Mouse (Mus musculus): ENCODE measurements around the gene Flvcr2. TPM values are rescaled to one million over a fixed set of nuclear protein-coding genes. Genes with fewer than 3 reads are reported as not detected.

Flvcr2 gene
- polyA plus RNA-seq, 1 experiment from 2014 or later, result 6.3 TPM

DNA sequence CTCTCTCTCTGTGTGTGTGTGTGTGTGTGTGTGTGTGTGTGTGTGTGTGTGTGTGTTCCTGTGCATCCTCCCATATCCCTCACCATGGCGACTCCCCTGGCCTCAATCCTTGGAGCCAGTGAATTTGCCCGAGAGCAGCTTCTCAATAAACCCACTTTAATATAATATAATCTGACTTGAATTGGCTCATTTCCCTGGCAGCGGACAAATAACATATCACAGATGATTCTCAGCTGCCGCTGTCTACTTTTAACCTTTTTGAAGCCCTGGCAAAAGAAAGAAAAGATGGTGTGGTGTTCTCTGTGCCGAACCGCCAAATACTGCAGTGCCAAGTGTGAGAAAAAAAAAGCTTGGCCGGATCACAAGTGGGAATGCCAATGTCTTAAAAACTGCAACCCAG is 18.2 kb upstream of the Flvcr2 start:
- WGBS, result 63% methylated on average over 7 of the region's 7 CpGs
- Histone ChIP-seq H3K36me3 (ENCODE audit: control insufficient read depth, insufficient read depth, low read length) (no peaks in the 10 kb centered on the region), H3K4me3 (ENCODE audit: low read length) (no peak overlapping the region), H3K27me3 (replicated peaks; ENCODE audit: control insufficient read depth, insufficient read depth, low read length) (no peaks in the 10 kb centered on the region), H3K4me2 (ENCODE audit: low read length) (no peak overlapping the region), H3K9ac (ENCODE audit: low read depth, low read length) (no peak overlapping the region), H3K9me3 (ENCODE audit: control insufficient read depth, low read length) (no peaks in the 10 kb centered on the region), H3K27ac (ENCODE audit: low read depth, low read length) (no peak overlapping the region), H3K4me1 (ENCODE audit: control insufficient read depth, insufficient read depth, low read depth, low read length) (no peaks in the 10 kb centered on the region)
- no peak for ATAC-seq

DNA sequence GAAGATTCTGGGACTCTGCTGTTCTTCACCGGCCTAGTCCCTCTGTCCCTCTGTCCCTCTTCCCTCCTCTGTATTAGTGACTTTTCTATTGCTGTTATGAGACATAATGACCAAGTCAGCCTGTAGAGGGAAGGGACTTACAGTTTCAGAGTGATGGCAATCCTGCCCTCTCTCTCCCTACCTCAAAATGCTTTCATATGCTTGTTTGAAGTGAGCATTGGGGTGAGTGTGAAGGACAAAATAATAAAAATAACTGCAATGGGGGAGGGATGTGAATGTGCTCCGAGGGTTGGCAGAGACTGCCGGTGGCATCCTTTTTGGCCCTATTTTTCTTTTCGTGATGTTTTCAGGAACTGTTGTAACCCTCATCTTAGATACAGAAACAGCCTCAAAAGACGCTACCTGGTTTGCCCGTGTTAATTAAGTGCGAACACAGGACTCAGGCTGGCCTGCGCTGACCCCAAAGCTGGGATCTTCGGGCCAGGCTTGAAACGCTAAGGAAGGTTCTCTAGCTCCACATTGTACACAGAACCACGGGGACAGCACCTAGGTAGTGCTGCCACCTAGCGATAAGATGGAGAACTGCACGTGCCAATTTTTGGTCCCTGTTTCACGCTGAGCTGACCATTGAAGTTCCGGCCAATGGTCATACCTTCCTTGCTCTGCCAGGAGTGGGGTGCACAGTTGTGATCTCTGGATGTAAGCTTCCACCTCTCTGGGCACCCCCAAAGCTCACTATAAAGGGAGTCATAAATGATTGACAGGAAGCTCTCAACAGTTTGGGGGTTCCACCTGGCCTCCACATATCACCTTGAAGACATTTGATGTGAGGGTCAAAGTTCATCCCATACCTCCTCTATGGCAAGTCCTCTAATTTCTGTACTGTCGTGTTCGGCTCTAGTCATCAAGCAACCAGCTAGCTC is 17.1 kb upstream of the Flvcr2 start:
- Histone ChIP-seq H3K36me3 (ENCODE audit: control insufficient read depth, insufficient read depth, low read length) (no peaks in the 10 kb centered on the region), H3K27ac (ENCODE audit: low read depth, low read length) (no peak overlapping the region), H3K9me3 (ENCODE audit: control insufficient read depth, low read length) (no peaks in the 10 kb centered on the region), H3K4me3 (ENCODE audit: low read length) (no peak overlapping the region), H3K4me1 (ENCODE audit: control insufficient read depth, insufficient read depth, low read depth, low read length) (no peaks in the 10 kb centered on the region), H3K4me2 (ENCODE audit: low read length) (no peak overlapping the region), H3K27me3 (replicated peaks; ENCODE audit: control insufficient read depth, insufficient read depth, low read length) (no peaks in the 10 kb centered on the region), H3K9ac (ENCODE audit: low read depth, low read length) (no peak overlapping the region)
- peak; percentile 40; the same call in 1 of the 2 replicates for ATAC-seq
- WGBS, result 38% methylated on average over 17 of the region's 17 CpGs

DNA sequence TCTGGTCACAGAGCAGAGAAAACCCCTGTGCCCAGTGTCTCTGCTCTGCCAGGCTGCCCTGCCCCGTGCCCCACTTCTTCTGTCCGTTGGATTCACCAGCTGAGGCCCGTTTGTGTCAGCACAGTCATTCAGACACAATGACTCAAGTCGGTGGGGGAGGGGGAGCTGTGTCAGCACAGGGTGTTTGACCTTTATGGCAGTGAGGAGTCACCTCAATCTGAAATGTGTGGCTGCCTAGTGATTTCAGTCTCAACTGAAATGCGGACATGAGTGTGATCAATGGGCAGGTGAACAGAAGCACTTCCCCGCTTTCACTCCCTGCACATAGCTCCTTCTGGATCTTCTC is 16.4 kb upstream of the Flvcr2 start:
- 67% methylated on average over 6 of the region's 6 CpGs for WGBS
- Histone ChIP-seq H3K27ac (ENCODE audit: low read depth, low read length) (no peak overlapping the region), H3K4me2 (ENCODE audit: low read length) (no peak overlapping the region), H3K27me3 (replicated peaks; ENCODE audit: control insufficient read depth, insufficient read depth, low read length) (no peaks in the 10 kb centered on the region), H3K4me1 (ENCODE audit: control insufficient read depth, insufficient read depth, low read depth, low read length) (no peaks in the 10 kb centered on the region), H3K36me3 (ENCODE audit: control insufficient read depth, insufficient read depth, low read length) (no peaks in the 10 kb centered on the region), H3K9me3 (ENCODE audit: control insufficient read depth, low read length) (no peaks in the 10 kb centered on the region), H3K9ac (ENCODE audit: low read depth, low read length) (no peak overlapping the region), H3K4me3 (ENCODE audit: low read length) (no peak overlapping the region)
- ATAC-seq, result no peak

DNA sequence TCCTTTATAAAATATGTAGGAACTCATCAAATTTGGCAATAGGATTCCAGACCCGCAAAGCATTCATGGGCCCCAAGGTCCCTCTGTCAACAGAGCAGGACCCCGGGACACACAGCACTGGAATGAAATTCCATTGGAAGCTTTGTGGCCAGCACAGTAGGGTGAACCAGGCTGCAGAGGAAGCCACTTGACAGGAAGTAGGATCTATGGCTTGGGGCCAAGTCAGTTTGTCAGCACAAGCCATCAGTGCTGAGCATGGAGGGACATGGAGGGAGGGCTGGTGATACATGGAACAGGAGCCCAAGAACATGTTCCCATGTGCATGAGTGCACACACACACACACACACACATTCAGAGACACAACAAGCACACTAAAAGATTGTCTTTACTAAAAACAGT is 10.1 kb upstream of the Flvcr2 start:
- Histone ChIP-seq H3K4me1 (ENCODE audit: control insufficient read depth, insufficient read depth, low read depth, low read length) (no peaks in the 10 kb centered on the region), H3K4me2 (ENCODE audit: low read length) (no peak overlapping the region), H3K27me3 (replicated peaks; ENCODE audit: control insufficient read depth, insufficient read depth, low read length) (no peaks in the 10 kb centered on the region), H3K36me3 (ENCODE audit: control insufficient read depth, insufficient read depth, low read length) (no peaks in the 10 kb centered on the region), H3K9me3 (ENCODE audit: control insufficient read depth, low read length) (no peaks in the 10 kb centered on the region), H3K4me3 (ENCODE audit: low read length) (no peak overlapping the region), H3K9ac (ENCODE audit: low read depth, low read length) (no peak overlapping the region), H3K27ac (ENCODE audit: low read depth, low read length) (no peak overlapping the region)
- ATAC-seq, result no peak
- 64% methylated on average over 2 of the region's 2 CpGs for WGBS

DNA sequence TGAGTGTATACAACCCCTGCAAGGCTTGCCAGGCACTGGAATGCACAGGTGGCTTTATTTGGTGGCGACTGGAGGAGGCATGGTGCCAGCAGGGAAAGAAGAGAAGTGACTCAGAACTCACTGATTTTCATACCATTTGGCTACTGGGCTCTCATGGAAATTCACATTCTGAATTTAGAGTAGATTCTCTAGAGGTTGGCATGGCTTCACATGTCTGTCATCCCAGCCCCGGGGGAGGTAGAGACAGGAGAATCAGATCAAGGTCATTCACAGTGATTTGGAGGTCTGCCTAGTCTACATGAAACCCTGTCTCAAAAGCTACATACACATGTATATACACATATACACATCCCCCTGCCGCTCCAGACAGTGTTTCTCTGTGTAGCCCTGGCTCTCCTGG is 9.4 kb upstream of the Flvcr2 start:
- Histone ChIP-seq H3K4me1 (ENCODE audit: control insufficient read depth, insufficient read depth, low read depth, low read length) (no peaks in the 10 kb centered on the region), H3K36me3 (ENCODE audit: control insufficient read depth, insufficient read depth, low read length) (no peaks in the 10 kb centered on the region), H3K27ac (ENCODE audit: low read depth, low read length) (no peak overlapping the region), H3K4me2 (ENCODE audit: low read length) (no peak overlapping the region), H3K4me3 (ENCODE audit: low read length) (no peak overlapping the region), H3K9me3 (ENCODE audit: control insufficient read depth, low read length) (no peaks in the 10 kb centered on the region), H3K27me3 (replicated peaks; ENCODE audit: control insufficient read depth, insufficient read depth, low read length) (no peaks in the 10 kb centered on the region), H3K9ac (ENCODE audit: low read depth, low read length) (no peak overlapping the region)
- no peak for ATAC-seq
- WGBS, result 75% methylated on average over 3 of the region's 3 CpGs

DNA sequence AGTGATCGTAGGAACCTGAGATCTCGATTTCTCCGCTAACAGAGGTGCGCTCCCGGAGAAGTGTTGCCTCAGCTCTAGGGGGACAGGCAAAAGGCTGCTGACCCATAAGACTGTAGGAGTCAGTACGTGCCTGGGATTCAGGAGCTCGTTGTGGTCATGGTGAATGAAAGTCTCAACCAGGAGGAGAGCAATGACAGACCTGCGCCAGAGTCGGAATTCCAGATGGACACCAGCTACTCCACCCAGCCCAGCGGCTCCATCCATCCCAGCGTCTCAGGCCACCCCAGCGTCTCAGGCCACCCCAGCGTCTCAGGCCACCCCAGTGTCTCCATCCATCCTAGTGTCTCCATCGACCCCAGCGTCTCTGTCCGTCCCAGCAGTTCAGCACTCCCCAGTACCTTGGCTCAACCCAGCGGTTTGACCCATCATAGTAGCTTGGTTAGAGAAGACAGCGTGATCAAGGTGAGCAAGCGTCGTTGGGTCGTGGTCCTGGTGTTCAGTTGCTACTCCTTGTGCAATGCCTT is 419 bp downstream of the Flvcr2 start:
- peak; percentile 34; the same call in 1 of the 2 replicates for ATAC-seq
- peaks cover 12% of the 10 kb centered on the region for H3K4me1 ChIP-seq (ENCODE audit: control insufficient read depth, insufficient read depth, low read depth, low read length)
- peak overlapping the region; percentile 98 for H3K4me2 ChIP-seq (ENCODE audit: low read length)
- H3K9ac ChIP-seq (ENCODE audit: low read depth, low read length), result peak overlapping the region; percentile 58
- 20% methylated on average over 21 of the region's 21 CpGs for WGBS
- no peak overlapping the region for H3K27ac ChIP-seq (ENCODE audit: low read depth, low read length)
- no peaks in the 10 kb centered on the region for H3K36me3 ChIP-seq (ENCODE audit: control insufficient read depth, insufficient read depth, low read length)
- H3K27me3 ChIP-seq (replicated peaks; ENCODE audit: control insufficient read depth, insufficient read depth, low read length), result peaks cover 17% of the 10 kb centered on the region
- H3K9me3 ChIP-seq (ENCODE audit: control insufficient read depth, low read length), result no peaks in the 10 kb centered on the region
- peak overlapping the region; percentile 47 for H3K4me3 ChIP-seq (ENCODE audit: low read length)

DNA sequence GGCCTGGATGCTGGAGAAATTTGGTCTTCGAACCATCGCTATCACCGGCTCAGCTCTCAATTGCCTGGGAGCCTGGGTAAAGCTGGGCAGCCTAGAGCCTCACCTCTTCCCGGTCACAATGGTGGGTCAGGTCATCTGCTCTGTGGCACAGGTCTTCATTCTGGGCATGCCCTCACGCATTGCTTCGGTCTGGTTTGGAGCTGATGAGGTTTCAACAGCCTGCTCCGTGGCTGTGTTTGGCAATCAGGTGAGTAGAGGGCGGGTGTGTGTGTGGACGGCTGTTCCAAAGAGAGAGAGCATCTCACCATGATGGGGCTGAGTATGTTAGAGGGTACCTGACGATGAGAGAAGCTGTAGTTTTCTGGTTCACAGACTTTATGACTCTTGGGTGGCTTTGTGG is 1.0 kb downstream of the Flvcr2 start:
- Histone ChIP-seq H3K4me1 (ENCODE audit: control insufficient read depth, insufficient read depth, low read depth, low read length) (peaks cover 12% of the 10 kb centered on the region), H3K36me3 (ENCODE audit: control insufficient read depth, insufficient read depth, low read length) (no peaks in the 10 kb centered on the region), H3K9ac (ENCODE audit: low read depth, low read length) (no peak overlapping the region), H3K27ac (ENCODE audit: low read depth, low read length) (no peak overlapping the region), H3K9me3 (ENCODE audit: control insufficient read depth, low read length) (no peaks in the 10 kb centered on the region), H3K27me3 (replicated peaks; ENCODE audit: control insufficient read depth, insufficient read depth, low read length) (peaks cover 17% of the 10 kb centered on the region), H3K4me3 (ENCODE audit: low read length) (0 out of 2 replicates have a peak overlapping the region, but pooled peaks have one; percentile 47), H3K4me2 (ENCODE audit: low read length) (no peak overlapping the region)
- ATAC-seq, result no peak
- 87% methylated on average over 10 of the region's 10 CpGs for WGBS

DNA sequence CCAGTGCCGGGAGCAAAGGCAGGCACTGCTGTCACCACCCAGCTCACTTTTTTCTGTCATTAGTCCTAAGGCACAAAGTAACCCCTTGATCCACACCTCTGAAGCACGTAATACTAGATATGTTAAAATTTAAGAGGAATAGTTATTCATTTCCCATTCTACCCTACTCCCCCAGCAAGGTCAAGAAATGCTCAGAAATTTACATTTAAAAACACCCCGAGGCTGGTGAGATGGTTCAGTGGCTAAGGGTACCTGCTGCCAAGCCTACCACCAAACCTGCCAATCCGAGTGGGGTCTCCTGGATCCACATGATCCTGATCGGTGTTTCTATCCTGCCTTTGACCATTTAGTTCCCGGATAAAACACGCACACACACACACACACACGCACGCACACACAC is 3.5 kb downstream of the Flvcr2 start:
- no peaks in the 10 kb centered on the region for H3K9me3 ChIP-seq (ENCODE audit: control insufficient read depth, low read length)
- peaks cover 15% of the 10 kb centered on the region for H3K27me3 ChIP-seq (replicated peaks; ENCODE audit: control insufficient read depth, insufficient read depth, low read length)
- no peak overlapping the region for H3K9ac ChIP-seq (ENCODE audit: low read depth, low read length)
- no peak overlapping the region for H3K4me2 ChIP-seq (ENCODE audit: low read length)
- H3K4me3 ChIP-seq (ENCODE audit: low read length), result no peak overlapping the region
- no peak for ATAC-seq
- no peak overlapping the region for H3K27ac ChIP-seq (ENCODE audit: low read depth, low read length)
- 89% methylated on average over 9 of the region's 9 CpGs for WGBS
- peaks cover 12% of the 10 kb centered on the region for H3K4me1 ChIP-seq (ENCODE audit: control insufficient read depth, insufficient read depth, low read depth, low read length)
- no peaks in the 10 kb centered on the region for H3K36me3 ChIP-seq (ENCODE audit: control insufficient read depth, insufficient read depth, low read length)

DNA sequence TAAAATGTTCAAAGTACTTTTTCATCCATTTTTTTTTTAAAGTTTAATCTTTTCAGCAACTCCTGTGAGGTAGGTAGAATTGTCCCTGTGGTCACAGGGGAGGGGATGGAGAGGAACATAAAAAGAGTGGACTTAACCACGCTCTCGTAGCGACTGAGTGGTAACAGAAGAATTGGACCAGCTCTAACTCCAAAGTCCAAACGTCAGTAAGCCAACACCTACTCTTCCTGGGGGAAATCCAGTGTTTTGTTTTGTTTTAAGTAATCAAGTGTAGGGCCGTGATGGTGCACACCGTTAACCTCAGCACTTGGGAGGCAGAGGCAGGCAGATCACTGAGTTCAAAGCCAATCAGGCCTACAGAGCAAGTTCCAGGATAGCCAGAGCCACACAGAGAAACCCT is 5.8 kb downstream of the Flvcr2 start:
- H3K4me3 ChIP-seq (ENCODE audit: low read length), result no peak overlapping the region
- no peak overlapping the region for H3K27ac ChIP-seq (ENCODE audit: low read depth, low read length)
- no peak overlapping the region for H3K9ac ChIP-seq (ENCODE audit: low read depth, low read length)
- ATAC-seq, result no peak
- H3K9me3 ChIP-seq (ENCODE audit: control insufficient read depth, low read length), result no peaks in the 10 kb centered on the region
- H3K36me3 ChIP-seq (ENCODE audit: control insufficient read depth, insufficient read depth, low read length), result no peaks in the 10 kb centered on the region
- no peak overlapping the region for H3K4me2 ChIP-seq (ENCODE audit: low read length)
- 94% methylated on average over 6 of the region's 6 CpGs for WGBS
- H3K4me1 ChIP-seq (ENCODE audit: control insufficient read depth, insufficient read depth, low read depth, low read length), result no peaks in the 10 kb centered on the region
- H3K27me3 ChIP-seq (replicated peaks; ENCODE audit: control insufficient read depth, insufficient read depth, low read length), result 0 out of 2 replicates have a peak, but pooled peaks cover 1% of the 10 kb centered on the region
